Mouse (Mus musculus) limb, embryonic 15.5 days (tissue): Measurements from ENCODE around the gene Osbpl9. TPM values are rescaled to one million over a fixed set of nuclear protein-coding genes. Genes with fewer than 3 reads are reported as not detected.

ENCODE experiments used
- ATAC-seq: fragments of 200-750 bp; cut with Nextera tagmentation; 2 replicates; pipeline ENCODE4 v1.8.0; 2017; ENCODE audit warnings: low read depth, moderate TSS enrichment; ENCODE audit not compliant: insufficient number of reproducible peaks, low FRiP score, low TSS enrichment
- H3K27ac ChIP-seq: fragments of 300-500 bp; sonication (generic); 2 replicates; pipeline ENCODE4 v1.5.1; 2015; ENCODE audit warnings: moderate library complexity, mild to moderate bottlenecking, inconsistent platforms
- H3K27me3 ChIP-seq: fragments of 300-500 bp; sonication (generic); 2 replicates; pipeline ENCODE4 v1.6.1; 2015; ENCODE audit warnings: inconsistent platforms
- H3K36me3 ChIP-seq: fragments of 300-500 bp; sonication (generic); 2 replicates; pipeline ENCODE4 v1.6.1; 2015; ENCODE audit warnings: inconsistent platforms
- H3K4me1 ChIP-seq: fragments of 300-500 bp; sonication (generic); 2 replicates; pipeline ENCODE4 v1.6.1; 2015; ENCODE audit warnings: inconsistent platforms
- H3K4me2 ChIP-seq: fragments of 300-500 bp; sonication (generic); 2 replicates; pipeline ENCODE4 v1.6.1; 2015; ENCODE audit warnings: mild to moderate bottlenecking, inconsistent platforms
- H3K4me3 ChIP-seq: fragments of 300-500 bp; sonication (generic); 2 replicates; pipeline ENCODE4 v1.5.1; 2015; ENCODE audit warnings: mild to moderate bottlenecking, inconsistent platforms
- H3K9ac ChIP-seq: fragments of 300-500 bp; sonication (generic); 2 replicates; pipeline ENCODE4 v1.6.1; 2015; ENCODE audit warnings: inconsistent platforms
- H3K9me3 ChIP-seq: fragments of 300-500 bp; sonication (generic); 2 replicates; pipeline ENCODE4 v1.6.1; 2016; ENCODE audit warnings: inconsistent platforms
- WGBS: fragments of 180-500 bp; shearing (Covaris S2); methylation state at CpG from one replicate; pipeline ENCODE4 v1.1.7; 2015; 5-methylcytosine and 5-hydroxymethylcytosine counted together
- polyA plus RNA-seq: library from polyadenylated mRNA; unstranded; fragments of >200 nt; fragmentation: Nextera tagmentation; extraction: Ambion mirVana; gene quantifications from 2 replicates; pipeline ENCODE4 v1.2.1, GENCODE M21; 2015

Gene Osbpl9
- polyA plus RNA-seq, 1 experiment from 2014 or later = 63.8 TPM

DNA sequence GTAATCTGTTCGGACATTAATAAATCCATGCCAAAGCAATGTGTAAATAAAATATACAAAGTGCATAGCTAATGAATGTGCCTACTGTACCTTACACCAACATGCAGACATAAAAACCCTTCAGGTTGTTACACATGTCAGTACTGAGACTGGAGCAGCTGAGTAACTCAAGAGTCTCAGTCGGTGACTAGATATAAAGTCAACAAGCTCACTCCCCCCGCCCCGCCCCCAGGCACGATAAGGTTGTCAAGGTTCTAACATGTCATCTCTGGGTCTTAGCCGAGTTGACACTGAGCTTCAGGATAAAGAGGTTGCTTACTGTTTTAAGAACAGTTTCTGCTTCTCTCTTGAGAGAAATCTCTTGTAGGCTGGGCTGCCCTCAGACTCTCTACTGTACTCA lies 112.1 kb downstream of the Osbpl9 start:
- Histone ChIP-seq H3K27ac (no peak overlapping the region), H3K4me3 (no peak overlapping the region), H3K9ac (no peak overlapping the region), H3K36me3 (peaks cover 8% of the 10 kb centered on the region; the same call in 1 of the 2 replicates), H3K4me2 (no peak overlapping the region), H3K9me3 (no peaks in the 10 kb centered on the region), H3K27me3 (no peaks in the 10 kb centered on the region), H3K4me1 (no peaks in the 10 kb centered on the region)
- no peak for ATAC-seq
- 76% methylated on average over 6 of the region's 6 CpGs for WGBS

DNA sequence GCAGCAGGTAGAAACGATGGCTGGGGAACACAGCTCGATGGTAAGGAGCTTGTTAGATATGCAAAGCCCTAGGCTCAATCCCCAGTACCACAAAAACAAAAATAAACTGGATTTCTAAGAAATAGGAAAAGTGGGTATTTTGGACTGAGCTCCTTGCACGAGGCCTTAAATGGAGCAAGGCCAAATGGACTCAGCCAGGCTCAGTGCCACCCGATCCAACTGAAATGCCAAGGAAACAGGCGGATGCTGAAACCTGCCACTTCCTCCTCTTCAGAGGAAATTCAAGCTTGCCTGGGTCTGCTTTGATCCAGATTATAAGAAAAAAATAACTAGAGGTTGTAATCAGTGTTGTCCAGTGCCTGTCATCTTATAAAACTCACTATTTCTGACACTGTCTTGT lies 112.9 kb downstream of the Osbpl9 start:
- WGBS = 78% methylated on average over 5 of the region's 5 CpGs
- no peaks in the 10 kb centered on the region for H3K9me3 ChIP-seq
- H3K27ac ChIP-seq = no peak overlapping the region
- H3K4me2 ChIP-seq = no peak overlapping the region
- ATAC-seq = no peak
- no peak overlapping the region for H3K4me3 ChIP-seq
- no peaks in the 10 kb centered on the region for H3K27me3 ChIP-seq
- H3K4me1 ChIP-seq = no peaks in the 10 kb centered on the region
- H3K36me3 ChIP-seq = peaks cover 8% of the 10 kb centered on the region; the same call in 1 of the 2 replicates
- no peak overlapping the region for H3K9ac ChIP-seq

DNA sequence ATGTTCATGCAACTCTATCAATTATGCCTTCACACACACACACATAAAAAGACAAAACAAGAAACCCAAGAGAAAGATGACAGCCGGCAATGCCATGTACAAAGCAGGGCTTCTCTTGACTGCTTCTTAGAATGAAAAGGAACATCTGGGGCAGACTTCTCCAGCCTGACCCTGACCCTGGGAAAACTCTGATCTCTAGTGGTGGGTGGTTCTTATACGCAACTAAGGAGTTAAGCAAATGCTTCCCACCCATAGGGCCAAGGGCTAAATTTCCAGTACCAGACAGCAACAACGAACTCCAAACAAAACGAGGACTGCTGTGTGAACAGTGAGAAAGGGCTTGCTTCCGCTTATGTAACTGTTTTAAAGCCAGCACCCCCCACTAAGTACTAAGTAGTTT lies 122.0 kb downstream of the Osbpl9 start:
- WGBS = 48% methylated on average over 5 of the region's 5 CpGs
- no peaks in the 10 kb centered on the region for H3K4me1 ChIP-seq
- no peaks in the 10 kb centered on the region for H3K9me3 ChIP-seq
- H3K9ac ChIP-seq = no peak overlapping the region
- no peaks in the 10 kb centered on the region for H3K27me3 ChIP-seq
- H3K36me3 ChIP-seq = peaks cover 48% of the 10 kb centered on the region
- no peak overlapping the region for H3K27ac ChIP-seq
- H3K4me2 ChIP-seq = no peak overlapping the region
- ATAC-seq = no peak
- H3K4me3 ChIP-seq = no peak overlapping the region

DNA sequence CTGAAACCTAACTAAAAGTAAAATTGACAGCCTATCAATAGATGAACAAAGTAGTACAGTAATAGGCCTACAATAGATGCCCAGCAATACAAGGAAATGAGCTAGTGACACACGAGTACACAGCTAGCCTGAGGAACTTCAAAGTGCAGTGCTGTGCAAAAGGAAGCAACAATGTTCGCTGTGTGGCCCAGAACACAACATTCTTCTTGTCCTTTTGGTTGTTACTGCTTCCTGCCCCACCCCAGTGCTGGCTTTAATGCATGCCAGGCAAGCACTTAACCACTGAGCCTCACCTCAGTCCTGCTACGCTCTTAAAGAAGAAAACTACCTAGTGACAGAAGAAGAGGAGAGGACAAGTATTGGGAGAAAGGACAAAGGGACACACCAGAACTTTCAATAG lies 122.4 kb downstream of the Osbpl9 start:
- Histone ChIP-seq H3K36me3 (peaks cover 48% of the 10 kb centered on the region), H3K9me3 (no peaks in the 10 kb centered on the region)
- no peak for ATAC-seq

DNA sequence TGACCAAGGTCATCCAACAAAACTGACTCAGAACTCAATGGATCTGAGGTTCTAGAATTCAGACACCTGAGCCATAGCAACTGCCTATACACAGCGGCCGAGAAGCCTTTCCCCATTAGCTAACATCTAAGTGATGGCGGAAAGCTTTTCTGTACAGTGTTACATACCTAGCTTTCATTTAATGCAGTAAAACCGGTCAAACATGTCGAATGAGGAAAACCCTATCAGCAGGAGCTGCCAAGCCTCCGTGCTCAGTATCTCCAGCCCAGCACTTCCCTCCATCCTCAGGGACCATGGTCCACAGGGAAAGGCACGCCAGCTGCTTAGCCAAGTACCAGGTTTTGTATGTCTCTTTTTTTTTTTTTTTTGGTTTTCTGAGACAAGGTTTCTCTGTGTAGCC lies 123.1 kb downstream of the Osbpl9 start:
- Histone ChIP-seq H3K4me1 (no peaks in the 10 kb centered on the region), H3K27me3 (no peaks in the 10 kb centered on the region), H3K4me3 (no peak overlapping the region), H3K36me3 (peaks cover 46% of the 10 kb centered on the region), H3K9ac (no peak overlapping the region), H3K27ac (no peak overlapping the region), H3K4me2 (no peak overlapping the region), H3K9me3 (no peaks in the 10 kb centered on the region)
- ATAC-seq = no peak
- WGBS = 85% methylated on average over 7 of the region's 7 CpGs

More for the DNA sequence above, 122.4 kb downstream of the Osbpl9 start:
- Histone ChIP-seq H3K27me3 (no peaks in the 10 kb centered on the region), H3K4me3 (no peak overlapping the region), H3K4me1 (no peaks in the 10 kb centered on the region), H3K4me2 (no peak overlapping the region), H3K9ac (no peak overlapping the region), H3K27ac (no peak overlapping the region)
- WGBS = 53% methylated on average over 3 of the region's 3 CpGs

DNA sequence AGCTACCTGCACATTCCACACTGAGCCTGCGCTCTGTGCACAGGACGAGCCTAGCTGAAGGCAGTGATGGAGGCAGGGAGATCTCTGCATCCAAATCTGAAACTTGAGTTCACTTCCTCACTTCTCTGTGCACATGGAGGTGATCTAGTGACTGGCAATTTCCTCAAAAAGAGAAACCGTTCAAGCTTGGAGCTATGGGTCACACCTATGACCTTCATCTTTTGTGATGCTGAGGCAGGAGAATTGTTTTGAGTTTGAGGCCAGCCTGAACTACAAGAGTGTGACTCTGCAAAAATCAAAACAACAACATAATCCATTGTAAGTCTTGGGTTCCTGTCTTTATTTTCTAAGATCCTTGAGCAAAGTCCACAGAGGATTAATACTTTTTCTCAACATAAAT lies 128.8 kb downstream of the Osbpl9 start:
- ATAC-seq = no peak
- Histone ChIP-seq H3K27me3 (no peaks in the 10 kb centered on the region), H3K9me3 (no peaks in the 10 kb centered on the region), H3K4me3 (no peak overlapping the region), H3K36me3 (peaks cover 33% of the 10 kb centered on the region), H3K9ac (no peak overlapping the region), H3K27ac (no peak overlapping the region), H3K4me2 (no peak overlapping the region), H3K4me1 (no peaks in the 10 kb centered on the region)
- 75% methylated on average over 3 of the region's 3 CpGs for WGBS

DNA sequence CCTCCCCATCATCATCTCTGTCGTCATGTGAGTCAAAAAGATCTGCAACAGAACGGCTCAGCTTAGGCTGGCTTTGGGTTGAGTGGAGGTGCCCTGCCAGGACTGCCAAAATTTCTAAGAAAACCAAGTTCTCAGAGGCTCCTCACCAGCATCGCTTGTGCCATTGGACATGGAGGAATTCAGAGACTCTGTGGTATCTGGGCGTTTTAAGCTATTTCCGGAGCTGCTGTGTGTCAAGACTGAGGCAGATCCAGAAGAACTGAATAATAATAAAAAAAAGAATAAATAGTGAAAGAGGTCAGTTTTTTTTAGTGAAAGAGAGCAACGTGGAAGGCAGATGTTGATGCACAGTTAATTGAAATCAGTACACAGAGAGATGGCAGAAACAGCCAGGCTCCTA lies 129.2 kb downstream of the Osbpl9 start:
- no peak for ATAC-seq
- no peaks in the 10 kb centered on the region for H3K4me1 ChIP-seq
- H3K27me3 ChIP-seq = no peaks in the 10 kb centered on the region
- H3K4me3 ChIP-seq = no peak overlapping the region
- H3K9me3 ChIP-seq = no peaks in the 10 kb centered on the region
- H3K36me3 ChIP-seq = peaks cover 34% of the 10 kb centered on the region
- no peak overlapping the region for H3K9ac ChIP-seq
- H3K27ac ChIP-seq = no peak overlapping the region
- H3K4me2 ChIP-seq = no peak overlapping the region
- 77% methylated on average over 6 of the region's 6 CpGs for WGBS

DNA sequence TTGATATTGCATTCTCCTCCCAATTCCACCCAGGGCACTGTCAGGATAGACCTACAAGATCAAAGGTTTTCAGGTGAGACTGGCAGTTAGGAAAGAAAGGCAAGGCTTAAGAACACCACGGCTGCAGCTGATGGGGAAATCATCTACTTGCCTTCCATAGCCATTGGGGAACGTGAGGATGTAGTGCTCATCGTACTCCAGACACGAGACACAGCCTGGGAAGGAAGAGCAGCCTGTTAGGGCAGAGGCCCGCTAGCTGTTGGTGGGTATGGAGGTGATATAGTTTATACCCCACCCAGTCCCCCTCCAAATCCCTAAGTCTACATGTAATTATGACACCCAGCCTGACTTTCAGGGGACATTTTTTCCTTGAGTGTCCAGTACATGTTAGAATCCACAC lies 136.4 kb downstream of the Osbpl9 start:
- no peaks in the 10 kb centered on the region for H3K4me1 ChIP-seq
- H3K4me2 ChIP-seq = no peak overlapping the region
- H3K4me3 ChIP-seq = no peak overlapping the region
- WGBS = 93% methylated on average over 5 of the region's 5 CpGs
- H3K27me3 ChIP-seq = no peaks in the 10 kb centered on the region
- H3K9ac ChIP-seq = no peak overlapping the region
- H3K9me3 ChIP-seq = no peaks in the 10 kb centered on the region
- peaks cover 87% of the 10 kb centered on the region for H3K36me3 ChIP-seq
- ATAC-seq = no peak
- H3K27ac ChIP-seq = no peak overlapping the region

DNA sequence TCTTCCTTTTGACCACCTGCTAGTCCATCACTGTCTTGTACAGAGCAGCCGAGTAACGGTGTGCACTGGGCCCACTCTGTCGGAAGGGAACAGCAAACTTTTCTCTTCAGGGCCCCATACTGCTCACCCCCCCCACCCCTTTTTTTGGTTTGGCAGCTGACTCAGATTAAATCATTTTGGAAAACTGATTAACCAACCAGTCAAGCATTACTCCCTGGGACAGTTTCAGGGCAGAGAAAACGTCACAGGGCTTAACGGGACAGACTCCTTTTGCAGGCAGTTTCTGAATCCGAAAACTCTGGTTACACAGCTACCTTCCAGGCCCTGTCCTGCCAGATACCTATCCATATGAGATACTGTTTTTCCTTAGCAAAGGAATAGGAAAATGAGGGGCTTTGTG lies 137.1 kb downstream of the Osbpl9 start:
- no peak for ATAC-seq
- H3K27ac ChIP-seq = no peak overlapping the region
- no peak overlapping the region for H3K9ac ChIP-seq
- H3K4me2 ChIP-seq = no peak overlapping the region
- H3K27me3 ChIP-seq = no peaks in the 10 kb centered on the region
- no peaks in the 10 kb centered on the region for H3K4me1 ChIP-seq
- no peak overlapping the region for H3K4me3 ChIP-seq
- H3K9me3 ChIP-seq = no peaks in the 10 kb centered on the region
- WGBS = 86% methylated on average over 6 of the region's 6 CpGs
- H3K36me3 ChIP-seq = peaks cover 89% of the 10 kb centered on the region

DNA sequence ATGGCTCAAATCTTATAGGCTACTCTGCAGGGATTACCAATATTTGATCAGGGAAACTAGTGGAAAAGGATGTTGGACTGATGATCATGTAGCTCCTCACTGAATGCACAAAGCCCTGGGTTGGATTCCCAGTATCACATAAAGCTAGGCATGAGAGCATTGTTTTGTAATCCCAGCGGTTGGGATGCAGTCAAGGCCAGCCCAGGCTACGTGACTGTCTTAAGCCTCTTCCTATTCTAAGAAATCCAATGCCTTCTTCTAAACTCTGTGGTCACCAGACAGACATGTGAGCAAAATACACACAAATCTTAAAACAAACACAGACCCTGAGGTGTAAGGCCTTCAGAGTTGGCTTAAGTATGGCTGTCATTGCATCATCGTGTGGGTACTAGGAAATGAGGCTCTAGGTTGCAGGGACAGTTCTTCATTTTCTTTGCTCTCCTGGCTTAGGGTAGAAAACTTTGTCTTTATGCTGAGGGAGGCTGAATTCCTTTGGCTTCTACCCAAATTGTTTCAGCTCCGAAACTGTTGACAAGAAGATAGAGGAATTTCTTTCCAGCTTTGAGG lies 142.7 kb downstream of the Osbpl9 start:
- WGBS = 93% methylated on average over 4 of the region's 4 CpGs
- no peak overlapping the region for H3K4me3 ChIP-seq
- peaks cover 95% of the 10 kb centered on the region for H3K36me3 ChIP-seq

DNA sequence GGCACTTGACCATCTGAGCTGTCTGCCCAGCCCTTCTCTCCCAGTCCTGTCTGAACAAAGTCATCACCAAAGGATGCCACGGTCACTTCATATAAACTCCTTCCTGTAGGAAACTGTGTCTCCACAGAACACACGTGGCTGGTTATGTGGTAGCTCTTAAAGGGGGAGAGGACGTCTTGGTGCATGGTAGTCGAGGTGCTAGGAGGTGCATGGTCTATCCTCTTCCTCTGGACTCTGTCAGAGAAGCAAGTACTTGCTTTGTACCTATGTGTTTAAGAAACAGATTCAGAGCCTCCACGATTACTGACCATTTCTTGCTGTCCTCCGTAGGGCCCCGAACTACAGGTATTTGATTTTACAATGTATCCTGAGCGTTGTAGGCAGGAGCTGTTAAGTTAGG lies 144.4 kb downstream of the Osbpl9 start:
- no peak for ATAC-seq
- Histone ChIP-seq H3K4me1 (no peaks in the 10 kb centered on the region), H3K27me3 (no peaks in the 10 kb centered on the region), H3K4me3 (no peak overlapping the region), H3K27ac (no peak overlapping the region), H3K4me2 (no peak overlapping the region), H3K9me3 (no peaks in the 10 kb centered on the region), H3K9ac (no peak overlapping the region), H3K36me3 (peaks cover 85% of the 10 kb centered on the region)
- WGBS = 91% methylated on average over 8 of the region's 8 CpGs

More for the DNA sequence above, 142.7 kb downstream of the Osbpl9 start:
- no peak for ATAC-seq
- Histone ChIP-seq H3K27me3 (no peaks in the 10 kb centered on the region), H3K27ac (no peak overlapping the region), H3K9ac (no peak overlapping the region), H3K4me1 (no peaks in the 10 kb centered on the region), H3K4me2 (no peak overlapping the region), H3K9me3 (no peaks in the 10 kb centered on the region)

DNA sequence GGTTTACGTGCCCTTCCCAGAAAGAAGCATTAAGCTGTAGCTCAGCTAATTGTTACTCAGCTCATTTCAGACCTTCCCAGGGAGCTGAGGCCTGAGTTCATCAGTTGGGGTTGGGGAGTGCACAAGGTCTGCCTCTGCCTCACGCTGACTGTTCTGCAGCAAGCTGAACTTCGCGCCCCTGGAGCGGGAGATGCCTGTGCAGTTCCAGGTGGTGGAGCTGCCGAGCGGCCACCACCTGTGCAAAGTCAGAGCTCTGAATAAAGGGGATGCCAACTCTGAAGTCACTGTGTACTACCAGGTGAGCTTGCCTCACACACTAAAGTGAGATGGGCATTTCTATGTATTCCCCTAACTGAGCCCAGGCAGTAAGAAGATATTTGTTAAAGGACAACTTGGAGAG lies 145.7 kb downstream of the Osbpl9 start:
- no peak for ATAC-seq
- no peak overlapping the region; the same call in 1 of the 2 replicates for H3K27ac ChIP-seq
- H3K4me1 ChIP-seq = 0 out of 2 replicates have a peak, but pooled peaks cover 3% of the 10 kb centered on the region
- H3K9ac ChIP-seq = no peak overlapping the region
- no peak overlapping the region for H3K4me2 ChIP-seq
- H3K27me3 ChIP-seq = no peaks in the 10 kb centered on the region
- no peak overlapping the region for H3K4me3 ChIP-seq
- 87% methylated on average over 7 of the region's 7 CpGs for WGBS
- H3K36me3 ChIP-seq = peaks cover 80% of the 10 kb centered on the region
- no peaks in the 10 kb centered on the region for H3K9me3 ChIP-seq

DNA sequence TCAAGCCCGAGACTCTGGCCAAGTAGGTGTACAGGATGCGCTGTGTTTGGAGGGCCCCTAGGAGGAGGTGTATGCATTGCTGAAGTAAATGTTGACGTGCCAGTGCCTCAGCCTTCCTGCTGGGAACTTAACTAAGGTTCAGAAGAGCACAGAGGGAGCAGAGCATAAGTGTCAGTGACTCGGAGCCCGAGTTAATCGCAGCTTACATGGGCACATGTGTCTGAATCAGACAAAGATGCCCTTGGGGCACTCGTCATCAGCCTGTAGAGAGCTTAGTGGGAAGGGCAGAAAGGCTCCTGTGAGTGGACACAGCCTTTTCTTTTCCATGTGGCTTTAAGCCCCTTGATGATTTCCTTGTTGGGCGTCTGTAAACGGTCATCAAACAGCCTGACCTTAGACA lies 148.1 kb downstream of the Osbpl9 start:
- no peak overlapping the region for H3K27ac ChIP-seq
- H3K9me3 ChIP-seq = no peaks in the 10 kb centered on the region
- no peak for ATAC-seq
- H3K9ac ChIP-seq = no peak overlapping the region
- WGBS = 77% methylated on average over 9 of the region's 9 CpGs
- no peaks in the 10 kb centered on the region for H3K27me3 ChIP-seq
- H3K4me3 ChIP-seq = no peak overlapping the region
- H3K4me1 ChIP-seq = 0 out of 2 replicates have a peak, but pooled peaks cover 3% of the 10 kb centered on the region
- H3K4me2 ChIP-seq = no peak overlapping the region
- peaks cover 79% of the 10 kb centered on the region for H3K36me3 ChIP-seq
